Comparison of ENCODE assay signal across 13 mouse cellular contexts in the genomic region with DNA sequence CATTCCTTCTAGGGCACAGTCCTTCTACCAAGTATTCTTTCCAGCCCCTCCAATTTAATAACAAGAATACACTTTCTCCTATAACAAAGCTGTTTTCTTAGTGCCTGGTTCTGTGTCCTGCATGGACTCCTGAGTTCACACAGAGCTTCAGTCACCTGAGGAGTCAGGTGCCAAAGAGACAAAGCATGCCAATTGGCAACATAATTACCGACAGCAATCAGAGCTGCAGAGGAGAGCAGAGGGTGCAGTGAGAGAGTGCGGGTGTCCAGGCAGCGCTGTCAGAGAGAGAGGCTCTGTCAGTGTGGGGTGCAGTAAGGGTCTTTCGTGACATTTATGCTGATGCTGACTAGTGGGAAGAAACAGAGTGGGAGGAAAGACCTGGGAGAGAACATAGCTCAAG.
"Had no signal": no experiment of that assay in that cellular context is flagged by ENCODE, and none has a peak within 500 bp of the region (broad histone marks: within the 10 kb centered on the region; RNA-seq: fewer than 3 reads in every experiment).

No protein-coding gene starts in this region.

- H3K9me3 ChIP-seq: kidney, embryonic 15.5 days; limb, embryonic 15.5 days; midbrain, embryonic 15.5 days; neural tube, embryonic 13.5 days; stomach, embryonic 15.5 days had no signal

- H3K27me3 ChIP-seq: kidney, embryonic 15.5 days; limb, embryonic 15.5 days; midbrain, embryonic 15.5 days; neural tube, embryonic 13.5 days; stomach, embryonic 15.5 days had no signal

- H3K36me3 ChIP-seq: kidney, embryonic 15.5 days; limb, embryonic 15.5 days; midbrain, embryonic 15.5 days; neural tube, embryonic 13.5 days; stomach, embryonic 15.5 days had no signal

- H3K9ac ChIP-seq: kidney, embryonic 15.5 days; limb, embryonic 15.5 days; liver, embryonic 14.5 days; midbrain, embryonic 15.5 days; neural tube, embryonic 13.5 days; stomach, embryonic 15.5 days had no signal

- H3K27ac ChIP-seq: kidney, embryonic 15.5 days; limb, embryonic 15.5 days; liver, embryonic 14.5 days; midbrain, embryonic 15.5 days; neural tube, embryonic 13.5 days; stomach, embryonic 15.5 days had no signal

- H3K4me2 ChIP-seq: kidney, embryonic 15.5 days; limb, embryonic 15.5 days; midbrain, embryonic 15.5 days; neural tube, embryonic 13.5 days; stomach, embryonic 15.5 days had no signal

- DNase-seq: kidney, postnatal 14 days; lung, adult 18-20 months; lung, postnatal 36 days; right cerebral cortex, postnatal 14 days; thymus, adult 2 months; thymus, postnatal 25 days had no signal

- H3K4me1 ChIP-seq: kidney, embryonic 15.5 days; limb, embryonic 15.5 days; midbrain, embryonic 15.5 days; neural tube, embryonic 13.5 days; stomach, embryonic 15.5 days had no signal

- H3K4me3 ChIP-seq: kidney, embryonic 15.5 days; limb, embryonic 15.5 days; midbrain, embryonic 15.5 days; neural tube, embryonic 13.5 days; stomach, embryonic 15.5 days had no signal

- ATAC-seq: lung, postnatal 0 days; midbrain, embryonic 15.5 days had no signal
